Mouse (Mus musculus) layer of hippocampus, adult 2 months (tissue): Measurements from ENCODE around the gene Ccdc82. TPM values are rescaled to one million over a fixed set of nuclear protein-coding genes. Genes with fewer than 3 reads are reported as not detected.
A peak's percentile ranks its signal among the peaks of the same experiment; 100 is the strongest.

ENCODE experiments used
- DNase-seq, 2 experiments: peaks; one replicate each; pipeline ENCODE4 v3.0.0; 2022; ENCODE audit warnings: low spot score in 2 of 2
- H3K27ac ChIP-seq: fragments of 200-600 bp; 2 replicates; pipeline ENCODE4 v1.8.1; 2022
- H3K4me3 ChIP-seq: fragments of 200-600 bp; 2 replicates; pipeline ENCODE4 v1.8.1; 2022; ENCODE audit warnings: mild to moderate bottlenecking
- CTCF ChIP-seq: fragments of 200-600 bp; conservative IDR thresholded peaks from 2 replicates; pipeline ENCODE4 v1.8.1; 2022; ENCODE audit warnings: antibody characterized with exemption, mild to moderate bottlenecking, moderate library complexity
- total RNA-seq, 2 experiments: library from RNA; stranded (reverse); gene quantifications; 2 replicates each; pipeline ENCODE4 v1.2.3; 2021

Ccdc82 gene
- total RNA-seq, 2 experiments from 2014 or later, result 14.1 to 17.9 TPM

GRCm38 (mm10) chr9:13303099-13303771, 56.5 kb downstream of the Ccdc82 start:
- TF ChIP-seq CTCF, result no peak
- Histone ChIP-seq H3K4me3 (no peak overlapping the region), H3K27ac (peak overlapping the region; percentile 60; the same call in 1 of the 2 replicates)
- DNase-seq, result no peak

GRCm38 (mm10) chr9:13303976-13304375, 57.2 kb downstream of the Ccdc82 start:
- H3K27ac ChIP-seq, result peak overlapping the region; percentile 60; the same call in 1 of the 2 replicates
- no peak overlapping the region for H3K4me3 ChIP-seq
- no peak for DNase-seq
- TF ChIP-seq CTCF, result no peak

- Histone ChIP-seq H3K4me3 (no peak overlapping the region), H3K27ac (peak overlapping the region; percentile 20; the same call in 1 of the 2 replicates)
- TF ChIP-seq CTCF, result no peak
- no peak for DNase-seq
Measured at GRCm38 (mm10) chr9:13306471-13306870, 59.7 kb downstream of the Ccdc82 start.

GRCm38 (mm10) chr9:13307226-13307625, 60.5 kb downstream of the Ccdc82 start:
- no peak overlapping the region for H3K4me3 ChIP-seq
- no peak for TF ChIP-seq CTCF
- peak overlapping the region; percentile 39; the same call in 1 of the 2 replicates for H3K27ac ChIP-seq
- no peak for DNase-seq

GRCm38 (mm10) chr9:13308718-13309117, 62.0 kb downstream of the Ccdc82 start:
- no peak overlapping the region for H3K4me3 ChIP-seq
- DNase-seq, result no peak
- no peak for TF ChIP-seq CTCF
- no peak overlapping the region for H3K27ac ChIP-seq

- no peak for TF ChIP-seq CTCF
- H3K4me3 ChIP-seq, result no peak overlapping the region
- no peak for DNase-seq
- H3K27ac ChIP-seq, result peak overlapping the region; percentile 6; the same call in 1 of the 2 replicates
Measured at GRCm38 (mm10) chr9:13309807-13310206, 63.1 kb downstream of the Ccdc82 start.

GRCm38 (mm10) chr9:13310236-13310635, 63.5 kb downstream of the Ccdc82 start:
- Histone ChIP-seq H3K4me3 (no peak overlapping the region), H3K27ac (peak overlapping the region; percentile 6; the same call in 1 of the 2 replicates)
- DNase-seq, result no peak
- no peak for TF ChIP-seq CTCF

- TF ChIP-seq CTCF, result no peak
- H3K27ac ChIP-seq, result no peak overlapping the region
- no peak for DNase-seq
Measured at GRCm38 (mm10) chr9:13311094-13311493, 64.3 kb downstream of the Ccdc82 start.

GRCm38 (mm10) chr9:13313923-13314322, 67.2 kb downstream of the Ccdc82 start:
- TF ChIP-seq CTCF, result no peak
- H3K4me3 ChIP-seq, result no peak overlapping the region
- DNase-seq, result no peak
- H3K27ac ChIP-seq, result peak overlapping the region; percentile 79; the same call in 1 of the 2 replicates

More at GRCm38 (mm10) chr9:13311094-13311493, 64.3 kb downstream of the Ccdc82 start:
- H3K4me3 ChIP-seq, result no peak overlapping the region

GRCm38 (mm10) chr9:13314577-13315004, 67.8 kb downstream of the Ccdc82 start:
- no peak for TF ChIP-seq CTCF
- no peak for DNase-seq
- no peak overlapping the region for H3K4me3 ChIP-seq
- H3K27ac ChIP-seq, result peak overlapping the region; percentile 79

- Histone ChIP-seq H3K4me3 (no peak overlapping the region), H3K27ac (peak overlapping the region; percentile 79)
- no peak for TF ChIP-seq CTCF
Measured at GRCm38 (mm10) chr9:13315393-13315792, 68.6 kb downstream of the Ccdc82 start.

GRCm38 (mm10) chr9:13319566-13319965, 72.8 kb downstream of the Ccdc82 start:
- Histone ChIP-seq H3K4me3 (no peak overlapping the region), H3K27ac (no peak overlapping the region; the same call in 1 of the 2 replicates)
- no peak for DNase-seq
- TF ChIP-seq CTCF, result no peak

More at GRCm38 (mm10) chr9:13315393-13315792, 68.6 kb downstream of the Ccdc82 start:
- no peak for DNase-seq

- no peak for DNase-seq
- peak overlapping the region; percentile 32; the same call in 1 of the 2 replicates for H3K27ac ChIP-seq
- TF ChIP-seq CTCF, result no peak
- no peak overlapping the region for H3K4me3 ChIP-seq
Measured at GRCm38 (mm10) chr9:13320800-13321364, 74.1 kb downstream of the Ccdc82 start.

- no peak for DNase-seq
- no peak for TF ChIP-seq CTCF
- no peak overlapping the region for H3K4me3 ChIP-seq
- peak overlapping the region; percentile 67; the same call in 1 of the 2 replicates for H3K27ac ChIP-seq
Measured at GRCm38 (mm10) chr9:13323074-13323473, 76.3 kb downstream of the Ccdc82 start.
